Mouse (Mus musculus): ENCODE data around the gene Fndc3b. TPM values are rescaled to one million over a fixed set of nuclear protein-coding genes. Genes with fewer than 3 reads are reported as not detected.
"Not testable (repeated sequence)": the region's sequence is repeated elsewhere in the genome, so short reads cannot be mapped to it uniquely, and the experiment has no call there.

The Fndc3b gene
- polyA plus RNA-seq, 1 experiment from 2014 or later = 16.7 TPM

DNA sequence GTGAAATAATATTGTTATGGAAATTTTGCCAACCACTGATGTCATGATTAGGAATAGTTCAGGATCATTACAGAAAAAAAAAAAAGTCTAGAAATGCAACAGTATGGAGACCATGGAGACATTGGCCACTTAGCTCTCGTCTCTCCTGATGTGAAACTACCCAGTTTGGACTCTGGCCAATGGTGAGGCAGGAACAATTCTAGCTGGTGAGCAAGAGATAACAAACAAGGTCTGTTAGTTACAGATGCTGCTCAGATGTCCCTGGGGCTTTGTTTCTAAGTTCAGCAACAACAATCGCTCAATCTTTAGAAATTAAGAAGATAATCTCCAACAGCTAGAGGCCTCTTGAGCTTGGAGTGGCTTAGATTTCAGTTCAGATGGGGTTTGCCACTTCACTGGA is 302.5 kb downstream of the Fndc3b start:
- H3K36me3 ChIP-seq (ENCODE audit: inconsistent target) = no peaks in the 10 kb centered on the region
- WGBS (ENCODE audit: missing documents) = 83% methylated on average over 2 of the region's 2 CpGs
- no peak overlapping the region for H3K4me3 ChIP-seq (ENCODE audit: inconsistent target)
- no peaks in the 10 kb centered on the region for H3K79me2 ChIP-seq (ENCODE audit: inconsistent target)
- no peak overlapping the region for H3K27ac ChIP-seq

GRCm38 (mm10) chr3:27406440-27406839 is 304.7 kb downstream of the Fndc3b start:
- H3K4me3 ChIP-seq (ENCODE audit: inconsistent target) = no peak overlapping the region
- WGBS (ENCODE audit: missing documents) = 83% methylated on average over 3 of the region's 3 CpGs
- no peaks in the 10 kb centered on the region for H3K36me3 ChIP-seq (ENCODE audit: inconsistent target)
- H3K27ac ChIP-seq = no peak overlapping the region
- no peaks in the 10 kb centered on the region for H3K79me2 ChIP-seq (ENCODE audit: inconsistent target)

- 94% methylated on average over 3 of the region's 3 CpGs for WGBS (ENCODE audit: missing documents)
- H3K36me3 ChIP-seq (ENCODE audit: inconsistent target); H3K27ac ChIP-seq; H3K4me3 ChIP-seq (ENCODE audit: inconsistent target); H3K79me2 ChIP-seq (ENCODE audit: inconsistent target): not testable (repeated sequence)
Observed at GRCm38 (mm10) chr3:27400996-27401395, 310.1 kb downstream of the Fndc3b start.

- Histone ChIP-seq H3K27ac (no peak overlapping the region), H3K79me2 (ENCODE audit: inconsistent target) (no peaks in the 10 kb centered on the region), H3K4me3 (ENCODE audit: inconsistent target) (no peak overlapping the region), H3K36me3 (ENCODE audit: inconsistent target) (no peaks in the 10 kb centered on the region)
- WGBS (ENCODE audit: missing documents) = 78% methylated on average over 1 of the region's 1 CpGs
Observed at GRCm38 (mm10) chr3:27389923-27390322, 321.2 kb downstream of the Fndc3b start.

- Histone ChIP-seq H3K27ac (no peak overlapping the region), H3K36me3 (ENCODE audit: inconsistent target) (no peaks in the 10 kb centered on the region), H3K4me3 (ENCODE audit: inconsistent target) (no peak overlapping the region), H3K79me2 (ENCODE audit: inconsistent target) (no peaks in the 10 kb centered on the region)
- 71% methylated on average over 3 of the region's 3 CpGs for WGBS (ENCODE audit: missing documents)
Observed at GRCm38 (mm10) chr3:27384836-27385235, 326.3 kb downstream of the Fndc3b start.

DNA sequence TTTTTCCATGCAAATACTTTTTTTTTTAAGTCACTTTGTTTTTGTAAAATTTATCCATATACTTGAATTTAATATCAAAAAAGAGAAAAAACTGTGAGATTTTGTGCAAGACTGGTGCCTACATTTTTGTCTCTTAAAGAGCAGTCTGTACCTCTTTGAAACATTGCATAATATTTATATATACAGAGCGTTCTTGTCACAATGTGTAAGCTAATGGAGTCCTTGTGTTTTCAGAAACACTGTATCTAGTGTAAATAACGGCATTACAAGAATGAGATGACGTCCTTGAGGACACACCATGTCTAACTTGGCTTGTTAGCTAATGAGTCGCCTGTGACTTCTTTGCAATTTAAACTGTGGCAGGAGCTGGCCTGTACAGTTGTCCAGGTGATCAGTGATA is 333.2 kb downstream of the Fndc3b start:
- H3K79me2 ChIP-seq (ENCODE audit: inconsistent target) = no peaks in the 10 kb centered on the region
- H3K36me3 ChIP-seq (ENCODE audit: inconsistent target) = no peaks in the 10 kb centered on the region
- no peak overlapping the region for H3K4me3 ChIP-seq (ENCODE audit: inconsistent target)
- WGBS (ENCODE audit: missing documents) = 85% methylated on average over 4 of the region's 4 CpGs
- H3K27ac ChIP-seq = no peak overlapping the region

DNA sequence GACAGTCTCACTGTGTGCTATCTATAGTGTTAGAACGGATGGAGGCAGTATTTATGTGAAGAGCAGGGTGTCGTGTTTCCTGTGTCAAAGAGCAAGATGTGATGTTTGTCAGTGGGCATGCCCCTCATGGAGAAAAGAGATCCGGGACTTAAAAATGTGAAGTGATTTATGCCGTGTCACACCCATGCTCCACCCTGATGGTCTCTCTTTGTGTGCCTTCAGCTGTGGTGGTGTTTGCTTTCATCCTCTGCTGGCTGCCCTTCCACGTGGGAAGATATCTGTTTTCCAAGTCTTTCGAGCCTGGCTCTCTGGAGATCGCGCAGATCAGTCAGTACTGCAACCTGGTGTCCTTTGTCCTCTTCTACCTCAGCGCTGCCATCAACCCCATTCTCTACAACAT is 336.7 kb downstream of the Fndc3b start:
- no peak overlapping the region for H3K27ac ChIP-seq
- WGBS (ENCODE audit: missing documents) = 67% methylated on average over 9 of the region's 9 CpGs
- no peaks in the 10 kb centered on the region for H3K79me2 ChIP-seq (ENCODE audit: inconsistent target)
- no peaks in the 10 kb centered on the region for H3K36me3 ChIP-seq (ENCODE audit: inconsistent target)
- no peak overlapping the region for H3K4me3 ChIP-seq (ENCODE audit: inconsistent target)

DNA sequence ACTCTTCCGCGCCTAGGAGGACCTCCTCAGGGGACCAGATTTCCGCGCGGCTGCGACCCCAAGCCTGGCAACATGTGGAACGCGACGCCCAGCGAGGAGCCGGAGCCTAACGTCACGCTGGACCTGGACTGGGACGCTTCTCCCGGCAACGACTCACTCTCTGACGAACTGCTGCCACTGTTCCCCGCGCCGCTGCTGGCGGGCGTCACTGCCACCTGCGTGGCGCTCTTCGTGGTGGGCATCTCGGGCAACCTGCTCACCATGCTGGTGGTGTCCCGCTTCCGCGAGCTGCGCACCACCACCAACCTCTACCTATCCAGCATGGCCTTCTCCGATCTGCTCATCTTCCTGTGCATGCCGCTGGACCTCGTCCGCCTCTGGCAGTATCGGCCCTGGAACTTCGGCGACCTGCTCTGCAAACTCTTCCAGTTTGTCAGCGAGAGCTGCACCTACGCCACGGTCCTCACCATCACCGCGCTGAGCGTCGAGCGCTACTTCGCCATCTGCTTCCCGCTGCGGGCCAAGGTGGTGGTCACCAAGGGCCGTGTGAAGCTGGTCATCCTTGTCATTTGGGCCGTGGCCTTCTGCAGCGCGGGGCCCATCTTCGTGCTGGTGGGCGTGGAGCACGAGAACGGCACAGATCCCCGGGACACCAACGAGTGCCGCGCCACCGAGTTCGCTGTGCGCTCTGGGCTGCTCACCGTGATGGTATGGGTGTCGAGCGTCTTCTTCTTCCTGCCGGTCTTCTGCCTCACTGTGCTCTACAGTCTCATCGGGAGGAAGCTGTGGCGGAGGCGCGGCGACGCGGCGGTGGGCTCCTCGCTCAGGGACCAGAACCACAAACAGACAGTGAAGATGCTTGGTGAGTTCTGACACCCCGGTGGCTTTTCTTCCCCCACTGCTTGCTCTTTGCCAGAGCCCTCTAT is 339.1 kb downstream of the Fndc3b start:
- WGBS (ENCODE audit: missing documents) = 5% methylated on average over 77 of the region's 77 CpGs
- H3K27ac ChIP-seq = no peak overlapping the region
- H3K36me3 ChIP-seq (ENCODE audit: inconsistent target) = no peaks in the 10 kb centered on the region
- no peak overlapping the region for H3K4me3 ChIP-seq (ENCODE audit: inconsistent target)
- H3K79me2 ChIP-seq (ENCODE audit: inconsistent target) = no peaks in the 10 kb centered on the region

GRCm38 (mm10) chr3:27371276-27371621 is 339.9 kb downstream of the Fndc3b start, which contains the start of gene Ghsr:
Gene Ghsr, plus strand, starts transcription at chr3:27371351.
- no peaks in the 10 kb centered on the region for H3K79me2 ChIP-seq (ENCODE audit: inconsistent target)
- H3K27ac ChIP-seq = no peak within 1 kb of the TSS
- no peaks in the 10 kb centered on the region for H3K36me3 ChIP-seq (ENCODE audit: inconsistent target)
- H3K4me3 ChIP-seq (ENCODE audit: inconsistent target) = no peak within 1 kb of the TSS
- 3% methylated on average over 19 of the region's 19 CpGs for WGBS (ENCODE audit: missing documents)

- H3K27ac ChIP-seq = no peak overlapping the region
- 11% methylated on average over 19 of the region's 20 CpGs for WGBS (ENCODE audit: missing documents)
- H3K79me2 ChIP-seq (ENCODE audit: inconsistent target) = no peaks in the 10 kb centered on the region
- no peak overlapping the region for H3K4me3 ChIP-seq (ENCODE audit: inconsistent target)
- no peaks in the 10 kb centered on the region for H3K36me3 ChIP-seq (ENCODE audit: inconsistent target)
Observed at GRCm38 (mm10) chr3:27370582-27371275, 340.4 kb downstream of the Fndc3b start.

GRCm38 (mm10) chr3:27370125-27370524 is 341.0 kb downstream of the Fndc3b start:
- no peak overlapping the region for H3K4me3 ChIP-seq (ENCODE audit: inconsistent target)
- 11% methylated on average over 10 of the region's 10 CpGs for WGBS (ENCODE audit: missing documents)
- H3K36me3 ChIP-seq (ENCODE audit: inconsistent target) = no peaks in the 10 kb centered on the region
- H3K79me2 ChIP-seq (ENCODE audit: inconsistent target) = no peaks in the 10 kb centered on the region
- no peak overlapping the region for H3K27ac ChIP-seq

Other genes with a start within 250 kb of the Fndc3b start
- not detected in 3 replicates for gene Tmem212, start 185.1 kb upstream of the Fndc3b start, polyA plus RNA-seq (2018)
- 7.6 to 9.4 TPM (median 7.9 TPM) in 3 replicates for gene Pld1, start 227.4 kb upstream of the Fndc3b start, polyA plus RNA-seq (2018)